Mouse (Mus musculus) C2C12 (cell line): ENCODE data around the gene Sfxn1.

Experiments used
- CTCF ChIP-seq: IDR thresholded peaks from one replicate; pipeline ENCODE4 v1.5.1; 2011; ENCODE audit not compliant: control insufficient read depth, insufficient read depth, insufficient read length
- MYOG ChIP-seq: IDR thresholded peaks from one replicate; pipeline ENCODE4 v1.6.1; 2011; ENCODE audit not compliant: control insufficient read depth, insufficient read length; ENCODE audit errors: extremely low read depth

DNA sequence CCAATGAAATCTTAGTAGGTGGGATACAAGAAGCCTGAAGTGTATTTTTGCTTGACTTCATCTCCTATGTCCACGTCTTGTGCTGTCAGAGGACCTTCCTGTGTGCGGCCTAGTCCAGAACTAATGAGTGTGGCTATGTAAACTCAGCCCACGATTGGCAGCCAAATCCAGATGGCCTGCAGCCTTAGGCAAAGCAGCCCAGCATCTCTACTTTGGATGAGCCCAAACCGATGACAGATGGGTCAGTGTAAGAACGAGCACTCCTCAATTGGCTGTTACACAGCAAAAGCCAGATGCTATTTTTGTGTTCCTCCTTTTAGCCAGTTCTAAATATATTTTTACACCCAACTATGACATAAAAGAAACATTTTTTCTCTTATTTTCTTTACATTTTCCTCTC, 48.4 kb upstream of the Sfxn1 start:
- TF ChIP-seq CTCF (no peak), MYOG (no peak)
